8 mouse cellular contexts compared by ENCODE assay signal in the genomic region with DNA sequence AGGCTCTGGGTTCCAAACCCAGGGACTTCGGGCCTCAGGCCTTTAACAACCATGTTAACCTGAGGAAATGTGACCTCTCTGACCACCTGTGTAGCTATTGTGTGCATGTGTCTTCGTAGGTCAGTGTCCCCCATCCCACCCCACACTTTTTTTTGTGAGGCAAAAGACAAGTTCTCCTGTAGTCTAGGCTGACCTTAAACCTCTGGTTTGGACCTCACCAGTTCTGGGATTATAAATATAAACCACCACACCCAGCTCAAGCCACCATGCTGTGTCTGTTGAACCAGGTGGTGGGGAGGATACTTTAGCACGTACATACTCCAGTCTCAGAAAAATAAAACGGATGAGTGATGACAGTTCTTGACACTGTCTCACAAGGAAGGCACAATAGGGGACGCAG. TPM values are rescaled to one million over a fixed set of nuclear protein-coding genes. Genes with fewer than 3 reads are reported as not detected.
DNase-seq lines count a peak whose midpoint lies in the region; ATAC-seq and TF ChIP-seq lines count a peak whose summit lies in the region.

No protein-coding gene starts in this region.

- no peak for TF ChIP-seq EP300 in lung, postnatal 0 days (IDR thresholded peaks at IDR 0.05)

- no peaks in the 10 kb centered on the region for H3K9me3 ChIP-seq in lung, postnatal 0 days (ENCODE audit: low read length)
- no peaks in the 10 kb centered on the region for H3K9me3 ChIP-seq in liver, embryonic 12.5 days (replicated peaks)
- H3K9me3 ChIP-seq in stomach, embryonic 16.5 days (replicated peaks; ENCODE audit: control insufficient read depth, low read length) = no peaks in the 10 kb centered on the region

- TF ChIP-seq CTCF in lung, postnatal 0 days (IDR thresholded peaks at IDR 0.05) = no peak

- no peak overlapping the region for H3K27ac ChIP-seq in lung, postnatal 0 days (ENCODE audit: low read length)
- no peak overlapping the region; the same call in 1 of the 2 replicates for H3K27ac ChIP-seq in liver, embryonic 12.5 days
- peak overlapping the region; percentile 98 for H3K27ac ChIP-seq in stomach, embryonic 16.5 days (ENCODE audit: low read length)

- H3K36me3 ChIP-seq in lung, postnatal 0 days (ENCODE audit: insufficient read depth, low read length) = no peaks in the 10 kb centered on the region
- peaks cover 36% of the 10 kb centered on the region for H3K36me3 ChIP-seq in liver, embryonic 12.5 days
- peaks cover 2% of the 10 kb centered on the region for H3K36me3 ChIP-seq in stomach, embryonic 16.5 days (ENCODE audit: control insufficient read depth, insufficient read depth, low read length)

- 62% methylated on average over 5 of the region's 5 CpGs for WGBS in lung, postnatal 0 days
- 63% methylated on average over 5 of the region's 5 CpGs for WGBS in liver, embryonic 12.5 days (ENCODE audit: insufficient replicate concordance)
- WGBS in stomach, embryonic 16.5 days = 51% methylated on average over 5 of the region's 5 CpGs

- H3K4me3 ChIP-seq in lung, postnatal 0 days (ENCODE audit: low read depth, low read length) = peak overlapping the region; percentile 64
- H3K4me3 ChIP-seq in liver, embryonic 12.5 days = peak overlapping the region; percentile 70
- peak overlapping the region; percentile 68 for H3K4me3 ChIP-seq in stomach, embryonic 16.5 days (replicated peaks; ENCODE audit: low read length)

- H3K4me2 ChIP-seq in lung, postnatal 0 days (replicated peaks; ENCODE audit: low read depth, low read length) = peak overlapping the region; percentile 91; the same call in 1 of the 2 replicates
- H3K4me2 ChIP-seq in liver, embryonic 12.5 days = peak overlapping the region; percentile 99
- peak overlapping the region; percentile 62 for H3K4me2 ChIP-seq in stomach, embryonic 16.5 days (ENCODE audit: low read depth, low read length)

- no peak for ATAC-seq in lung, postnatal 0 days
- ATAC-seq in liver, embryonic 12.5 days = no peak
- no peak for ATAC-seq in stomach, embryonic 16.5 days (ENCODE audit: insufficient read depth, low FRiP score)

- peaks cover 16% of the 10 kb centered on the region; the same call in 1 of the 2 replicates for H3K4me1 ChIP-seq in lung, postnatal 0 days (ENCODE audit: insufficient read depth, low read depth, low read length)
- H3K4me1 ChIP-seq in liver, embryonic 12.5 days = peaks cover 51% of the 10 kb centered on the region
- peaks cover 27% of the 10 kb centered on the region for H3K4me1 ChIP-seq in stomach, embryonic 16.5 days (ENCODE audit: control insufficient read depth, insufficient read depth, low read length)

- no peaks in the 10 kb centered on the region for H3K27me3 ChIP-seq in lung, postnatal 0 days (replicated peaks; ENCODE audit: insufficient read depth, low read length)
- no peaks in the 10 kb centered on the region for H3K27me3 ChIP-seq in liver, embryonic 12.5 days (replicated peaks)
- H3K27me3 ChIP-seq in stomach, embryonic 16.5 days (ENCODE audit: control insufficient read depth, insufficient read depth, low read length) = no peaks in the 10 kb centered on the region

- DNase-seq in cerebellum, adult 11-12 months = peak; percentile 35
- DNase-seq in cerebellum, adult 18-20 months = no peak
- no peak for DNase-seq in lung, postnatal 0 days (ENCODE audit: low spot score)
- no peak for DNase-seq in lung, postnatal 25 days (ENCODE audit: low spot score)
- DNase-seq in right cerebral cortex, postnatal 25 days = no peak
- no peak for DNase-seq in urinary bladder, postnatal 25 days (ENCODE audit: low spot score)

- peak overlapping the region; percentile 69 for H3K9ac ChIP-seq in lung, postnatal 0 days (replicated peaks; ENCODE audit: low read depth)
- no peak overlapping the region for H3K9ac ChIP-seq in liver, embryonic 12.5 days
- peak overlapping the region; percentile 82 for H3K9ac ChIP-seq in stomach, embryonic 16.5 days (ENCODE audit: low read length)

RNA-seq across cellular contexts. Expression of a gene that starts 7.7 kb away (rescaled TPM):
- polyA plus RNA-seq in lung, postnatal 0 days (2015; fragmentation: Nextera tagmentation; extraction: Ambion mirVana) = 33.5 and 35.9 TPM in 2 replicates
- 8.8 and 9.9 TPM in 2 replicates for polyA plus RNA-seq in liver, embryonic 12.5 days (2016; fragmentation: Nextera tagmentation; extraction: Ambion mirVana)
- polyA plus RNA-seq in stomach, embryonic 16.5 days (2015; fragmentation: Nextera tagmentation; extraction: Ambion mirVana) = 20.2 and 22.1 TPM in 2 replicates

RNA-seq across cellular contexts. Expression of a gene that starts 8.3 kb away (rescaled TPM):
- 106 TPM in 2 replicates for polyA plus RNA-seq in lung, postnatal 0 days (2015; fragmentation: Nextera tagmentation; extraction: Ambion mirVana)
- 36.4 and 37.6 TPM in 2 replicates for polyA plus RNA-seq in liver, embryonic 12.5 days (2016; fragmentation: Nextera tagmentation; extraction: Ambion mirVana)
- polyA plus RNA-seq in stomach, embryonic 16.5 days (2015; fragmentation: Nextera tagmentation; extraction: Ambion mirVana) = 87.1 and 89.0 TPM in 2 replicates

RNA-seq across cellular contexts. Expression of a gene that starts 15.6 kb away (rescaled TPM):
- 0.12 and 0.30 TPM in 2 replicates for polyA plus RNA-seq in lung, postnatal 0 days (2015; fragmentation: Nextera tagmentation; extraction: Ambion mirVana)
- 0.05 TPM in 1 of 2 replicates, not detected in the other for polyA plus RNA-seq in liver, embryonic 12.5 days (2016; fragmentation: Nextera tagmentation; extraction: Ambion mirVana)
- polyA plus RNA-seq in stomach, embryonic 16.5 days (2015; fragmentation: Nextera tagmentation; extraction: Ambion mirVana) = 0.68 and 0.79 TPM in 2 replicates

RNA-seq across cellular contexts. Expression of a gene that starts 24.8 kb away (rescaled TPM):
- polyA plus RNA-seq in lung, postnatal 0 days (2015; fragmentation: Nextera tagmentation; extraction: Ambion mirVana) = 1.7 and 2.4 TPM in 2 replicates
- 0.80 and 0.93 TPM in 2 replicates for polyA plus RNA-seq in liver, embryonic 12.5 days (2016; fragmentation: Nextera tagmentation; extraction: Ambion mirVana)
- 1.8 and 2.8 TPM in 2 replicates for polyA plus RNA-seq in stomach, embryonic 16.5 days (2015; fragmentation: Nextera tagmentation; extraction: Ambion mirVana)

RNA-seq across cellular contexts. Expression of a gene that starts 24.8 kb away (rescaled TPM):
- 60.5 and 62.7 TPM in 2 replicates for polyA plus RNA-seq in lung, postnatal 0 days (2015; fragmentation: Nextera tagmentation; extraction: Ambion mirVana)
- 153 and 155 TPM in 2 replicates for polyA plus RNA-seq in liver, embryonic 12.5 days (2016; fragmentation: Nextera tagmentation; extraction: Ambion mirVana)
- polyA plus RNA-seq in stomach, embryonic 16.5 days (2015; fragmentation: Nextera tagmentation; extraction: Ambion mirVana) = 53.7 and 70.6 TPM in 2 replicates
